Mouse (Mus musculus) layer of hippocampus, adult 9-10 months (tissue): ENCODE measurements around the gene Wnt3a.
A peak's percentile ranks its signal among the peaks of the same experiment; 100 is the strongest.

Experiments
- DNase-seq: peaks from one replicate; pipeline ENCODE4 v3.0.0; 2022; ENCODE audit warnings: low spot score

Wnt3a gene

DNA sequence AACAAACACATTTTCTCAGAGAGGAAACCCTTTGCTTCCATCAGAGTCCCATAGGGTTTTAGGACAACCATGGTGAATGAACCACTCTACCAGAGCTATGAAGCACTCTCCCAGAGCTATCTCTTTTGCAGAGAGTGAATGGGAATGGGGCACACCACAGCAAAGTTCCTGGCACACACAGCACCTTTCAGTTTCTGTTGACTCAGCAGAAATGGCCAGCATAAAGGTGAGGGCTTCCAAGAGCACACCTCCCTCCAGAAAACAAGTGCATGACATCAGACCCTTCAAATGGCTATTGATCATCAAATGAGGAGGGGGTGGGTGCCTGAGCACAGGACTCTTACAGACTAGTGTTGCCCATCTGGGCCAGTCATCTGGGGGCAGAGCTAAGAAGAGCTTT, 28.2 kb downstream of the Wnt3a start:
- DNase-seq, result no peak

GRCm38 (mm10) chr11:59260706-59261493, 29.7 kb downstream of the Wnt3a start:
- DNase-seq, result no peak

DNA sequence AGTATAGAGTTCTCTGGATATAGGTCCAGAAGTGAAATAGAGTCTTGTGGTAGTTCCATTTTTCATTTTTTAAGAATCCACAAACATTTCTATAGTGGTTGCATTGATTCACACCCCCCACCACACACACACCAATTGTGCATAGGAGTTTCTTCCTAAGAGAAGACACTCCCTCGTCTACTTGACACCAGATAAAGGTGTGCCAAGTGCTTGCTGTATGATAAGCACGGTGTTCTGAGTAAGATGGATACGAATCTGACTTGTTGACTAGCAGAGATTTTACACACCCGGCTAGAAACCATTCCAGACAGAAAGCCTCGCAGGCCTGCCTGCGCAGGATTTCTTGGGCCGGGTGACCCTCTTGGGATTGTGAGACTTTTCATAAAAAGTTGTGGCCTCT, 30.9 kb downstream of the Wnt3a start:
- no peak for DNase-seq

DNA sequence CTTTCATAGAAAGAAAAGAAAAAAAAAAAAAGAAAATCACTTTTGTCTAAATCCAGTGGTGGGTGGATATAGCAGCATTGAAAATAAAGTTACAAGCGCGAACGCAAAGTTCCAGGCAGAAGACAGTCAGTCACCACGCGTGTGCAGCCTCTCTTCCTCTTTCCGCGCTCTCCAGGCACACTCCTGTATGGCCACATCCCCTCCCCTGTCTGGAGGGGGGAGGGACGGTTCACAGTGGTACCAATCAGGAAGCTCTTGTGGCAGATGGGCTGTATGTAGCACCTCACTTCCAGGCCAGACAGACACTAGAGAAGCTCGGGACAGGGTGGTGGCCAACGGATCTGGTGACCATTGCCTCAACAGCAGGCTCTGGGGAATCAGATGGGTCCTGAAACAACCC, 42.5 kb downstream of the Wnt3a start:
- DNase-seq, result no peak

GRCm38 (mm10) chr11:59243856-59244255, 46.7 kb downstream of the Wnt3a start:
- no peak for DNase-seq

DNA sequence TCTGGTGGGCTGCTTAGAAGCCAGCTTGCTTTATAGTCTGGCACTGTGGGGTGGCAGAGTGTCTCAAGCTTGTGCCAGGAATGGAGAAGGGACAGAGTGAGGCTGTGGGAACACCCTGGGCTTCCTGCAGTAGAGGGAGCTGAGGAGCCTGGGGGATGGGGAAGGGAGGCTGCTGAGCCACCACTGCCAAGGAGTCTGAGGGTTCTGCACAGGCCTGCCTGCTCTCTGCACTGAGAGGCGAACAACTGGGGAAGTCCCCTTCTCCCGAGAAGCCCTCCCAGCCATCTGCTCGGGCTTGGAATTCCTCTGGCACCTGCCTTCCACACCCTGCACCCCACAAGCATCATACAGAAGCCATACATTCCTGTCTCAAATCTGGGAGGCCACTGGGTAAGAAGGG, 48.7 kb downstream of the Wnt3a start:
- no peak for DNase-seq

DNA sequence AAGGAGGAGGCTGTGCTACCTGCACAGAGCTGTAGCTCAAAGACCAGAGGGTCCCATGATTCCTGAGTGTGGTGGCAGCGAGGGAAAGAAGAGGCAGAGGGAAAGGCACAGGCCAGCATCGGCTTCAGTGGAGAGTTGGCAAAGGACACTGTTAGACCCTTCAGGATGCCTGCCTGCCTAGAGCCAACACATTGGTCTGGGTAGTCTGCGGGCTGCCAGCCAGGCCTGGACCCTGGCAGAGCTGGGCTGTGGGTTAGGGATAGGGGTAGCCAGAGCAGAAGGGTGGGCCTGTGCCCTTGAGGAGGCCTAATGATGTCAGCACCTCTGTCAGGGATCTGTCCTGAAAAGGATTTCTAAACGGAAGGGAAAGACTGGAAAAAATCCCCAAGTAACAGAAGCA, 50.8 kb downstream of the Wnt3a start:
- DNase-seq, result no peak

- DNase-seq, result no peak
These were observed 51.1 kb downstream of the Wnt3a start for GRCm38 (mm10) chr11:59239428-59239785.

GRCm38 (mm10) chr11:59238525-59239427, 51.8 kb downstream of the Wnt3a start:
- no peak for DNase-seq

DNA sequence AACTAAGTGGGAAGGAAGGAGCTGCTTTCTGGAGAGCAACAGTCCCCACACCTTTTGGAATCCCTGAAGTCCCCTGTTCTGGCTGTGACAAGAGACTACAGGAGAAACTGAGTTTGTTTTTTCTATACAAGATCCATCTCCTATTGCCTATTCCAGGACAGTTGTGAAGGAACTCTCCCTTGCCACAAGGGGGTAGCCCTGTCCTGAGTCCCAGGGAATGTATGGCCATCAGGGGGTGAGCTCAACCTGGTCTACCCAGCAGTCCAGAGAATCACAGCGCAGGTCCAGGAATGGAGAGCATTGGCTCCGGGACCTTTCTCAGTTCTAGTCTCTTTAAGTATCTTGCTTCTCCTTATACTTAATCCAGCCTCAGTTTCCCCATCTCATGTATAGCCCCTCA, 57.8 kb downstream of the Wnt3a start:
- DNase-seq, result no peak

DNA sequence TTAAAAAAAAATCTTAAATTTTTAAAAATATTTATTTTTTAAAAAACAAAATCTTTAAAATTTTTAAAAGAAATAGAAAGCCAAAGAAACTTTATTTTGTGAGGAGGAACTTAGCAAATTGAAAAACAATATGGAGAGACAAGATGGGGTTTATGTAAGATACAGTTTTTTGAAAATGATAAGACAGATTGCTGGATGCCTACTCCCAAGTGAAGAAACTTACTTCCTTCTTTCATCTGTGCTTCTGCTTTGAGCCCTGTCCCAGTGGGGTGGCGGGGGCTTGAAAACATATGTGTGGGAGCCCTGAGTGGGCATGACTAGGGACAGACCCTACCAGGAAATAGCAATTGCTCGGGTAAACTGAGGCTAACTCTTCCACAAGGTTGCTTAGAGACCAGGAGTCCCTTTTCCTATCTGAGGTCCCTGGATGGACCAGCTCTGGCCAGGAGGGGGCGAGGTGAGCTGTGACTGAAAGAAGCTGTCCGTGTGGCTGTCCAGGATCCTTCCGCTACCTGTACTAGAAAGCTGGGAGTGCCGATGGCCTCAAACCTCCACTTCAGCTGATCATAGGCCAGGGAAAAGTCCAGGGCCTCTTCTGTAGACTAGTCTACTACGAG, 60.3 kb downstream of the Wnt3a start:
- DNase-seq, result no peak

GRCm38 (mm10) chr11:59228122-59228953, 62.2 kb downstream of the Wnt3a start, which contains the start of gene Arf1:
Arf1 (minus strand) TSS chr11:59228270.
- peak; percentile 81 for DNase-seq

- no peak for DNase-seq
These were observed 62.9 kb downstream of the Wnt3a start for GRCm38 (mm10) chr11:59227604-59228121.

DNA sequence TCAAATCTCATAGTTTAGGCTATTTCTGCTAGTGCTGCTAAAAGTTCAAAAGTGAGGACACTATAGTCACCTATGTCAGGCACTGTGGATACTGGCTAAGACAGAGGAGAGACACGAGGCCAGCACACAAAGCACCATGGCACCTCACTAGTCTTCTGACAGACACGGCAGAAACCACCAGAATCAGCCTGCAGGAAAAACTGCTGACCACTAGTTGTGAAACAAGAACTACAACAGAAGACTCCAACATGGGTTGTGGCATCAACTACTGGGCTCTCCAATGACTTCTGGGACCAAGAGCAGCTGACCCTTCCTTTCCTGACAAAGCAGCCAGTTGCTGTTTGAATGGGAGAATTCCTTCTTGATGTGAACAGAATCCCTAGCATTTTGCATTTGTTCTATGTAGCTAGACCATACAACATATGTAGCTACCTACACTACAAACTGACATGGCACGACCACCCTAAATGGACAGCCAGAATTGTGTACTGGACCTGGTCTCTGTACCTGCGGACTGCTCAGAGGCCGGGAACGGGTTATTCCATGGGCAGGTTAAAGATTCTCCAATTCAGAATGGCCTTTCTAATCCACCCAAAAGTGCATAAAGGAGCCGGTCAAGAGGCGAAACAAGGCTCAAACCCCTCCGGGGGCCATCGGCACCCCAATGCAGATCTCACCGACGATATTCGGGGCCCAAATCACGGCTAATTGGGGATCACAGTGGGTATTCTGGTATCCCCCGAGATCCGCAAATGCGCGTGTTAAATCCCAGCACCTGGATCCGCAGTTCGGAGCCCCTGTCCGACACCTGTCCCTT, 63.6 kb downstream of the Wnt3a start:
- DNase-seq, result no peak

DNA sequence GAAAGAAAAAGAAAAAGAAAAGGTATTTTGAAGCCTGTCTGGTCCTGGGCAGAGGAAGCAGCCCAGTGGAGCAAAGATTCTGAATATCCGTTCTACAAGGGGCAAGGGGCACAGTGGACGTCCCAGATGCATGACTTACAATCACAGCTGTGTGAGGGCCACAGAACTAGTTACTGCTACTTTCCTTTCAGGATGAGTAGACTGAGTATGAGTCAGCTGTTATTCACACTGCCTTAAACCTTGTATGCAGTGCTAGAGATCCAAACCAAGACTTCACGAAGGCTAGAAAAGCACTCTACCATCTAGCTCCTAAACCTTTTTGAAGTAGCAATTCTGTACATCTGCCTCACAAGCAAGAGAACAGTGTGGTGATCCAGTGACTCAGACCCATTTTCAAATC, 64.3 kb downstream of the Wnt3a start:
- no peak for DNase-seq

GRCm38 (mm10) chr11:59225167-59225566, 65.4 kb downstream of the Wnt3a start:
- DNase-seq, result no peak

- DNase-seq, result no peak
These were observed 66.1 kb downstream of the Wnt3a start for GRCm38 (mm10) chr11:59224470-59224869.

GRCm38 (mm10) chr11:59224025-59224424, 66.5 kb downstream of the Wnt3a start:
- no peak for DNase-seq

DNA sequence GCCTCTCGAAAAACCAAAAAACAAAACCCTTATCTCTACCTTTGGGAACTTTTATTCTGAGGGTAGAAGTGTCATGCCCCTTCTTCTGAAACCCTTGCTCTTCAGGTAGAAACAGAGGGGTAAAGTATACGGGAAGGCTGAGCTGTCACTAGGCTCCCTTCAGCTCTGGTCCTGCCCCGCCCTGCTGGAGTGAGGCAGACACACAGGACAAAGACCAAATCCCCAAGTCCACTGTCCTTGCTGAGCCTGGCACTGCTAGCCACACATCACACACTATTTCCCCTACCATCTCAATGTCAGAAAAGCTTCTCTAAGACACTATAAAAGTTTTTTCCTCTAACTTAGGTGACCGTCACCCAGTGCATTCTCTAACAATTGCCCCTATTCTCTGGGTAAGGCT, 68.2 kb downstream of the Wnt3a start:
- no peak for DNase-seq

DNA sequence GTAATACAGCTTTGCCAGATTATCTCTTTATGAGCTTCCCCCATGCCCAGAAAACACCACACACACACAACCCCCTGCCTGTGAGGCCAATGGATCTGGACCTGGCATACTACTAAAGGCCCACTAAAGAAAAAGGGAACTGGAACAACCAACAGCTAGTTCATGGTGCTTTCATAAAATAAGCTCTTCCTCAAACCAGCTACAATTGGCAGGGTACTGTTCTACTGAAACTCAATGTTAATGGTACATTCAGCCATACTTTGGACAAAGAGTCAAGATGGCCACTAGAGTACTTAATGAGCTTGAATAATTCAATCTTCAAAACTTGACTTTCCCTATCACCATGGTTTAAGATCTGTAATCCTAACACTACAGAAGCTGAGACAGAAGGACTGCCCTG, 68.9 kb downstream of the Wnt3a start:
- no peak for DNase-seq

DNA sequence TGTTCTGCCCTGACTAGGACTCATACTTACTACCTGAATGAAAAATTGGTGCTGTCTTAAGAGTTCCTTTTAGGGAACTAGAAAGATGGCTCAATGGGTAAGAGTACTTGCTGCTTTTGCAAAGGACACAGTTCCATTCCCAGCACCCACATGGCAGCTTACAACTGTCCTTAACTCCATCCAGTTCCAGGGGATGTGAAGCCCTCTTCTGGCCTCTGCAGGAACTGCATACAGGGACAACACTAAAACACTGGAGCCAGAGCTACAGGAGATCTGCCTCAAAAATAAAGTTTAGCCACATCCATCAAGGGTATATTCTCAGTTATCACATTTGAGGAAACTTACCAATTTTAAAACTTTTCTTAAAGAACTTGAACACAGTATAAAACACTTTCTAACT, 71.5 kb downstream of the Wnt3a start:
- DNase-seq, result no peak
